Mouse (Mus musculus): ENCODE measurements around the gene 9130213A22Rik. TPM values are rescaled to one million over a fixed set of nuclear protein-coding genes. Genes with fewer than 3 reads are reported as not detected.

Gene 9130213A22Rik
- polyA plus RNA-seq, 1 experiment, result not detected

GRCm38 (mm10) chr11:69105227-69105626 lies 17.2 kb downstream of the 9130213A22Rik start:
- Histone ChIP-seq H3K9me3 (ENCODE audit: control insufficient read depth, low read length) (no peaks in the 10 kb centered on the region), H3K27me3 (ENCODE audit: control insufficient read depth) (no peaks in the 10 kb centered on the region), H3K4me3 (replicated peaks) (no peak overlapping the region), H3K36me3 (ENCODE audit: control insufficient read depth) (peaks cover 89% of the 10 kb centered on the region), H3K4me1 (ENCODE audit: control insufficient read depth) (peaks cover 21% of the 10 kb centered on the region)
- TF ChIP-seq GATA1 (IDR thresholded peaks at IDR 0.05; ENCODE audit: low read length), result no peak
- TF ChIP-seq TAL1 (IDR thresholded peaks at IDR 0.05; ENCODE audit: low read length), result no peak

- Histone ChIP-seq H3K27me3 (ENCODE audit: control insufficient read depth) (no peaks in the 10 kb centered on the region), H3K4me3 (replicated peaks) (no peak overlapping the region), H3K36me3 (ENCODE audit: control insufficient read depth) (peaks cover 87% of the 10 kb centered on the region), H3K4me1 (ENCODE audit: control insufficient read depth) (peaks cover 22% of the 10 kb centered on the region), H3K9me3 (ENCODE audit: control insufficient read depth, low read length) (no peaks in the 10 kb centered on the region)
- no peak for TF ChIP-seq TAL1 (IDR thresholded peaks at IDR 0.05; ENCODE audit: low read length)
- TF ChIP-seq GATA1 (IDR thresholded peaks at IDR 0.05; ENCODE audit: low read length), result no peak
Measured at GRCm38 (mm10) chr11:69104487-69104886, 17.9 kb downstream of the 9130213A22Rik start.

GRCm38 (mm10) chr11:69103531-69104435 lies 18.6 kb downstream of the 9130213A22Rik start:
- Histone ChIP-seq H3K36me3 (ENCODE audit: control insufficient read depth) (peaks cover 80% of the 10 kb centered on the region), H3K4me1 (ENCODE audit: control insufficient read depth) (peaks cover 22% of the 10 kb centered on the region), H3K4me3 (replicated peaks) (no peak overlapping the region), H3K27me3 (ENCODE audit: control insufficient read depth) (no peaks in the 10 kb centered on the region), H3K9me3 (ENCODE audit: control insufficient read depth, low read length) (no peaks in the 10 kb centered on the region)
- no peak for TF ChIP-seq TAL1 (IDR thresholded peaks at IDR 0.05; ENCODE audit: low read length)
- TF ChIP-seq GATA1 (IDR thresholded peaks at IDR 0.05; ENCODE audit: low read length), result no peak

- H3K4me1 ChIP-seq (ENCODE audit: control insufficient read depth), result peaks cover 29% of the 10 kb centered on the region
- no peaks in the 10 kb centered on the region for H3K9me3 ChIP-seq (ENCODE audit: control insufficient read depth, low read length)
- peaks cover 74% of the 10 kb centered on the region for H3K36me3 ChIP-seq (ENCODE audit: control insufficient read depth)
- TF ChIP-seq GATA1 (IDR thresholded peaks at IDR 0.05; ENCODE audit: low read length) (no peak), TAL1 (IDR thresholded peaks at IDR 0.05; ENCODE audit: low read length) (no peak)
- no peak overlapping the region for H3K4me3 ChIP-seq (replicated peaks)
- H3K27me3 ChIP-seq (ENCODE audit: control insufficient read depth), result no peaks in the 10 kb centered on the region
Measured at GRCm38 (mm10) chr11:69103121-69103520, 19.3 kb downstream of the 9130213A22Rik start.

GRCm38 (mm10) chr11:69102403-69102725 lies 20.0 kb downstream of the 9130213A22Rik start:
- Histone ChIP-seq H3K9me3 (ENCODE audit: control insufficient read depth, low read length) (no peaks in the 10 kb centered on the region), H3K4me1 (ENCODE audit: control insufficient read depth) (peaks cover 35% of the 10 kb centered on the region), H3K4me3 (replicated peaks) (no peak overlapping the region), H3K36me3 (ENCODE audit: control insufficient read depth) (peaks cover 67% of the 10 kb centered on the region), H3K27me3 (ENCODE audit: control insufficient read depth) (no peaks in the 10 kb centered on the region)
- TF ChIP-seq TAL1 (IDR thresholded peaks at IDR 0.05; ENCODE audit: low read length) (no peak), GATA1 (IDR thresholded peaks at IDR 0.05; ENCODE audit: low read length) (no peak)

GRCm38 (mm10) chr11:69101604-69102402 lies 20.6 kb downstream of the 9130213A22Rik start:
- TF ChIP-seq TAL1 (IDR thresholded peaks at IDR 0.05; ENCODE audit: low read length), result no peak
- no peak for TF ChIP-seq GATA1 (IDR thresholded peaks at IDR 0.05; ENCODE audit: low read length)
- Histone ChIP-seq H3K36me3 (ENCODE audit: control insufficient read depth) (peaks cover 61% of the 10 kb centered on the region), H3K4me1 (ENCODE audit: control insufficient read depth) (peaks cover 40% of the 10 kb centered on the region), H3K27me3 (ENCODE audit: control insufficient read depth) (no peaks in the 10 kb centered on the region), H3K4me3 (replicated peaks) (no peak overlapping the region), H3K9me3 (ENCODE audit: control insufficient read depth, low read length) (no peaks in the 10 kb centered on the region)

GRCm38 (mm10) chr11:69100639-69101360 lies 21.6 kb downstream of the 9130213A22Rik start:
- H3K9me3 ChIP-seq (ENCODE audit: control insufficient read depth, low read length), result no peaks in the 10 kb centered on the region
- H3K4me1 ChIP-seq (ENCODE audit: control insufficient read depth), result peaks cover 50% of the 10 kb centered on the region
- H3K27me3 ChIP-seq (ENCODE audit: control insufficient read depth), result no peaks in the 10 kb centered on the region
- H3K36me3 ChIP-seq (ENCODE audit: control insufficient read depth), result peaks cover 54% of the 10 kb centered on the region
- TF ChIP-seq TAL1 (IDR thresholded peaks at IDR 0.05; ENCODE audit: low read length) (no peak), GATA1 (IDR thresholded peaks at IDR 0.05; ENCODE audit: low read length) (no peak)
- peak overlapping the region; percentile 65 for H3K4me3 ChIP-seq (replicated peaks)

GRCm38 (mm10) chr11:69099915-69100345 lies 22.5 kb downstream of the 9130213A22Rik start:
- Histone ChIP-seq H3K36me3 (ENCODE audit: control insufficient read depth) (peaks cover 45% of the 10 kb centered on the region), H3K27me3 (ENCODE audit: control insufficient read depth) (no peaks in the 10 kb centered on the region), H3K4me3 (replicated peaks) (peak overlapping the region; percentile 65), H3K4me1 (ENCODE audit: control insufficient read depth) (peaks cover 59% of the 10 kb centered on the region), H3K9me3 (ENCODE audit: control insufficient read depth, low read length) (no peaks in the 10 kb centered on the region)
- TF ChIP-seq GATA1 (IDR thresholded peaks at IDR 0.05; ENCODE audit: low read length), result no peak
- no peak for TF ChIP-seq TAL1 (IDR thresholded peaks at IDR 0.05; ENCODE audit: low read length)
